Mouse (Mus musculus): ENCODE measurements at regions not wholly inside any gene's neighbourhood (a gene's known extent, or its start where the extent isn't known, plus 50 kb on each side); places are given as distances from the start of the nearest gene placed in this dataset.

DNA sequence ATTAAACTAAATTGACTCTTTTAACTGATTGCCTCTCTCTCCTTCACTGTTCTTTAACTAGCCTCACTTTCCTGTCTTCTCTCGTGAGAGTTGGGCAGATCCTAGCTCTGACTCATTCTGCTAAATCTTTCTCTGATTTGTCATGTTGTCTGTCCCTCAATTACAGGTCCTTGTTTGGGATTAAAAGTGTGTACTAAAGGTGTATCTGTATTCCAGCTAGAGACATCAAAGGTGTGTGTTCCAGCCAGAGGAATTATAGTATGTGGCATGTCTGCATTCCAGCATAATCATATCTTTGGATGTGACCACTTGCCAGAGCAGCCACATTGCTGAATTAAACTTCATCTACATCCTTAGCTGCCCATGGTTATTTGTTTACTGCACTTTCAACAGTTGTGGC lies 167.5 kb upstream of the Fam83b start:
- no peak for DNase-seq (ENCODE audit: low spot score in 2 of 2)

DNA sequence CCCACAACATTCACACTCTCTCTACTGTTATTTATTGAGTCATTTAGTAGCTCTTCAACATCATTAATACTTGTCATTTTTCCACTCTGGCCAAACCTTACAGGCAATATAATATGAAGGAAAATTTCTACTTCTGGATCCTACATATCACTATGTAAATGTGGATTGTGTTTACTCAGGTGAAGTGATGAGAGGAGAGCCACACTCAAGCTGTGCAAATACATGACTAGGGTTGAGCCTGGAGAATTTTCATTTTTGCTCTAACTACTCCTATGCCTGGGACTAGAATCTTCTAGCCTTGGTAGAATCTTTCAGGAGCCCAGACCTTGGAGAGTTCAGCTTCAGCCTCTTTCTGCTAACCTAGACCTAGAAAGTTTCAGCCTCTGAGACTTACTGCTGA lies 166.9 kb upstream of the Fam83b start:
- DNase-seq (ENCODE audit: low spot score in 2 of 2) = no peak

DNA sequence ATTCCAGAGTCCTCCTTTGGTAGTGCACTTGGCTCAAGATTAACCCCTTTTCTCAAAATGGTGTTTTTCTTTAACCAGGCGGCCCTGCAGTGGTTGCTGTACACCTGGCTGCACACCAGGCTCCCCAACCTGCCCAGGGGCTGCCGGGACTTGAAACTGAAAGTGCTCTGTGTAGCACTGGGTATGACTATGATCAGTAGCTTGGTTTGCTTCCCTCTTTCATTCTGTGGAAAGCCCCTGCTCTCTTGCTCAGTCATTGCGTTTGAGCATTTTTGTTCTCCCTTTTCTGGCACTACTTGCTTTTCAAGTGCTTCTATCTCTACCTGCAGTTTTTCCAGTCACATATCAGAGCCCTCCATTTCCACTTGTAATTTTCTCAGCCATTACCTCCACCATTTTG lies 156.0 kb upstream of the Fam83b start:
- no peak for DNase-seq (ENCODE audit: low spot score in 2 of 2)

GRCm38 (mm10) chr9:76715852-76716251 lies 148.9 kb upstream of the Fam83b start:
- no peak for DNase-seq (ENCODE audit: low spot score in 2 of 2)

DNA sequence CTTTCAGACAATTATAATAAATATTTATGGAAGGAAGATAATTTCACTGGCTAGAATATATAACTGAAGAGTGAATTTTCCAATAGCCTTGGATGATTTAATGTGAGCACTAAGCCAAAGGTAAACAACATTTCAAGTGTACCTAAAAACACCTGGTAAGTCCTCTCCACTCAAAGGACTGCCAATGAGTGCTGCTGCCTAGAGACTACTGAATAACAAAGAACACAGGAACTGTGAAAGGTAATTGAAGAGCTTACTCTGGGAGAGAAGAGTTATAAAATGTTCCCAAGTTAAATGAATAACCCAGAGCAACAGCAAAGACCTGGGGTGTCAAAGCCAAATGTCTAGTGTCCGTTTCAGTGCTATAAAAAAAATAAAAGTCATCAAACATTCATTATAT lies 139.5 kb upstream of the Fam83b start:
- no peak for DNase-seq (ENCODE audit: low spot score in 2 of 2)

DNA sequence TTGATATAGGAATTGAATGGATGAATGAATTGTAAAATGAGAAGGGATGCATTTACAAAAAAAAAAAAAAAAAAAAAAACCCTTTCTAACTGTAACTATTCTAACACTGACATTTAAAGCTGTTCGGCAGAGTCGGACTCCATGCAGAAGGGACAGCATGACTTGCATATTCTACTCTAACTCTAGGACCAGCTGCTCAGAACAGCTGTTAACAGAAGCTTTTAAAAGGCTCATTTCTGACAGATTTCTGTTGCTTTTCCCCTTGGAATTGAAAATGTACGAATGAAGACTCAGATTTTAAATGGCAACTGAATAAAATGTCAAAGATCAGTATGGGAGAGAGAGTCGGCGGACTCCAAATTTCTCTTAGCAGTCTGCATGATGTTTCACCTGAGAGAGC lies 138.9 kb upstream of the Fam83b start:
- DNase-seq (ENCODE audit: low spot score in 2 of 2) = no peak

DNA sequence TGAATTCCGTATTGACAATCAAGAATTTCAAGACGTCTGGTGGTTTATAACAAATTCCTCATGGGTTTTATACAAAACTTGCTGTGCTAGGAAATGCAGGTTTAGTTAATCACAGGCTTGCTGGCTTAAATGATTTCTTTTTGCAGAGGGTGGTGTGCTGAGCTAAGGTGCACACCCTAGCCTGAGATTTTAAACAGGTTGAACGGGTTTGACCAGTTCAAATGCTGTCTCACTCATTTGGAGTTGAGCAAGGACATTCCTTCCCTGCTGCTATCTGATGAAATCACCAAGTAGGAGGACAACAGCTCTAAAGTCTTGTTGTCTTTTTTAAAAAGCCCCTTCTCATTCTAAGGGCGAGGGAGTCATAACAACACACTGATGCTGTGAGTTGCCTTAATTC lies 128.6 kb upstream of the Fam83b start:
- DNase-seq (ENCODE audit: low spot score in 2 of 2) = no peak

DNA sequence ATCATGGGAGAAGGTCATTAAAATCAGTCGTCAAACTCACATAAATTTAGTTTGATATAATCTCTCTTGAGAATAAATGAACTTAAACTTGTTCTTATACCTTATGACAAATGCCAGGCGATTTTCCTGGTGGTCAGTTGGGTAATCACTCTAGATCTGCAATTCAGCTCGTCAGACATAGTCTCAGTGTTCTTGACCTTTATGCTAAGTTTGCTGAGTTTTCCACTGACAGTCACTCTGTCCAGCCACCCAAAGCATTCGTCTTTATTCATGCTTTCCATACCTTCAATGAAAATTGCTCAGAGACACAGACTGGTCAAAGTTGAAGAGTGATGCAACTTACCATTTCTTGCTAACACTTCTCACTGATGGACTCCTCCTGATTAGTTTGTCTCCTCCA lies 126.1 kb upstream of the Fam83b start:
- DNase-seq (ENCODE audit: low spot score in 2 of 2) = no peak

GRCm38 (mm10) chr9:76660848-76661247 lies 93.9 kb upstream of the Fam83b start:
- DNase-seq (ENCODE audit: low spot score in 2 of 2) = peak; percentile 32 to 54

DNA sequence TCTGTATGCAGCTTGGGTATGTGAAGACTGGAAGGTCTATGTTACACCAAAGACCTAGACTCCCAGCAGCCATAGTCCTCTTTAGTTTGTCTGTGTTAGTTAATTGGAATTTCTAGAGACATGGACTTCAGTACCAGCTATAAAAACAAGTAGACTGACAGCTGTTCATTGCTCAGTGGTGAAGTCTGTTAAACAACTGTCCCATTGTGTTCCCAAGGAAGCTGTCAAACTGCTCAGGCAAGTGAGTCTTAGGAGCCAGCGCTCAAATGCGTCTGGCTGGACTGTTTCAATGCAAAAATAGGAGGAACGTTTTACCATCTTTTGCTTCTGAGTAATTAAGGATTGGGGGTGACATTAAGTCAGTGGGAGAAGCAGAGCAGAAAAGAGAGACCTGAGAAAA lies 92.9 kb upstream of the Fam83b start:
- no peak for DNase-seq (ENCODE audit: low spot score in 2 of 2)

- DNase-seq (ENCODE audit: low spot score in 2 of 2) = no peak
Measured at GRCm38 (mm10) chr9:76653311-76653710, 86.4 kb upstream of the Fam83b start.

GRCm38 (mm10) chr9:76649484-76649883 lies 82.6 kb upstream of the Fam83b start:
- DNase-seq (ENCODE audit: low spot score in 2 of 2) = no peak

DNA sequence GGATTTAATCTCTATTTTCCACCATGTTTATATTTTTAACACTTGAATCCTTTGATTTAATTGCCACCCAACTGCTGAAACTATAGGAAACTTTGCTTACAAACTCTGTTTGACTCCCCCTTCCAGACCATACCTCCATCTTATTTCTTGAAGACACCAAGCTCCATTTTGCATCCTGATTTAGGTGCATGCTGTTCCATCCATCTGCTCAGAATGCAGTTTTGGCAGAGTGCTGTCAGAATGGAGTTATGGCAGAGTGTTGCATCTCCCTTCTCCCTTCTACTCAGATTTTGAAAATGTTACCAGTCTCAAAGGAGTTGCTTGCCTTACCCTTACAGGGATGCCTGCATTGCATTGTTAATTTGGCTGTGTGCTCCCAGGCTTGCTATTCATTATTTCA lies 79.5 kb upstream of the Fam83b start:
- no peak for DNase-seq (ENCODE audit: low spot score in 2 of 2)

All from frontal cortex, postnatal 25 days (tissue).